ENCODE assay signal across 18 mouse cellular contexts in genomic region chr7:87122516-87122915, GRCm38 (mm10).
"Had no signal": no experiment of that assay in that cellular context is flagged by ENCODE, and none has a peak within 500 bp of the region (broad histone marks: within the 10 kb centered on the region; RNA-seq: fewer than 3 reads in every experiment).

No protein-coding gene starts in this region.

- H3K9ac ChIP-seq: liver, embryonic 13.5 days; midbrain, embryonic 12.5 days; midbrain, embryonic 15.5 days; neural tube, embryonic 12.5 days; neural tube, embryonic 15.5 days had no signal

- H3K36me3 ChIP-seq: liver, embryonic 13.5 days; midbrain, embryonic 12.5 days; midbrain, embryonic 15.5 days; neural tube, embryonic 12.5 days; neural tube, embryonic 15.5 days had no signal

- H3K4me3 ChIP-seq: left cerebral cortex, adult 2 months; liver, embryonic 13.5 days; midbrain, embryonic 12.5 days; midbrain, embryonic 15.5 days; neural tube, embryonic 12.5 days; neural tube, embryonic 15.5 days had no signal

- H3K9me3 ChIP-seq: liver, embryonic 13.5 days; midbrain, embryonic 12.5 days; midbrain, embryonic 15.5 days; neural tube, embryonic 12.5 days; neural tube, embryonic 15.5 days had no signal

- H3K4me1 ChIP-seq: liver, embryonic 13.5 days; midbrain, embryonic 12.5 days; midbrain, embryonic 15.5 days; neural tube, embryonic 12.5 days; neural tube, embryonic 15.5 days had no signal

- H3K27me3 ChIP-seq: liver, embryonic 13.5 days; midbrain, embryonic 12.5 days; midbrain, embryonic 15.5 days; neural tube, embryonic 12.5 days; neural tube, embryonic 15.5 days had no signal

- ATAC-seq: inflammation-experienced regulatory T-cells, adult 6 months; intestine, embryonic 16.5 days; midbrain, embryonic 15.5 days had no signal

- H3K27ac ChIP-seq: left cerebral cortex, adult 2 months; liver, embryonic 13.5 days; macrophage; midbrain, embryonic 12.5 days; midbrain, embryonic 15.5 days; neural tube, embryonic 12.5 days; neural tube, embryonic 15.5 days; stomach, postnatal 0 days had no signal

- DNase-seq: layer of hippocampus, postnatal 36 days; liver, embryonic 13.5 days; lung, adult 2 months; right cerebral cortex, adult 18-20 months; right cerebral cortex, postnatal 14 days; right cerebral cortex, postnatal 4 days; thymus, adult 2 months; thymus, postnatal 14 days; thymus, postnatal 4 days had no signal

- H3K4me2 ChIP-seq: liver, embryonic 13.5 days; midbrain, embryonic 12.5 days; midbrain, embryonic 15.5 days; neural tube, embryonic 12.5 days; neural tube, embryonic 15.5 days had no signal
